Mouse (Mus musculus): ENCODE data around the gene Cdk9. TPM values are rescaled to one million over a fixed set of nuclear protein-coding genes. Genes with fewer than 3 reads are reported as not detected.

The Cdk9 gene
- polyA plus RNA-seq, 1 experiment from 2014 or later: 79.2 TPM

DNA sequence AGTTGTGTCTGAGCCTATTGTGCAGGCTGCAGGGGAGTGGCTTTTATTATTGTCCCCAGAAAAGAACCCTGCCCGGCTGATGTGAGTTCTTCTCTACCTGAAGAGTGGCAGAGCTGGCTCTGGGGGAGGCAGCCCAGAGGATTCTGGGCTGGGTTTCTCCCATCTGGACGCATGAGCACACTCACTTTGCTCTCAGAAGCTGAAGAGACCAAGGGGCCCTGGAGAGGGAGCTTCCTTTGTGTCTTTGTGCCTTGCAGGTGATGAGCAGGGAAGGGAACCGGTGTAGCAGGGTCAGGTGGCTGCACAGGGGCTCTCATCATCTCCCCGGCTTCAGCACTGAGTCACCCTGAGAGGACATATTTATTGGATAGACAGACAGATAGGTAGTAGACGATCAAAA, 50.6 kb downstream of the Cdk9 start:
- Histone ChIP-seq H3K27me3 (ENCODE audit: control insufficient read depth, insufficient read depth, low read length) (no peaks in the 10 kb centered on the region), H3K4me3 (ENCODE audit: low read depth, low read length) (no peak overlapping the region), H3K4me2 (ENCODE audit: low read depth, low read length, severe bottlenecking) (no peak overlapping the region), H3K36me3 (ENCODE audit: control insufficient read depth, insufficient read depth, low read length) (no peaks in the 10 kb centered on the region), H3K27ac (ENCODE audit: low read depth, low read length) (no peak overlapping the region), H3K4me1 (replicated peaks; ENCODE audit: control insufficient read depth, insufficient read depth, low read length) (no peaks in the 10 kb centered on the region), H3K9me3 (ENCODE audit: control insufficient read depth, low read length) (no peaks in the 10 kb centered on the region), H3K9ac (ENCODE audit: low read length) (no peak overlapping the region)
- ATAC-seq (replicated peaks; ENCODE audit: low FRiP score): no peak
- no peak for DNase-seq (ENCODE audit: low spot score)
- 60% methylated on average over 5 of the region's 5 CpGs for WGBS

DNA sequence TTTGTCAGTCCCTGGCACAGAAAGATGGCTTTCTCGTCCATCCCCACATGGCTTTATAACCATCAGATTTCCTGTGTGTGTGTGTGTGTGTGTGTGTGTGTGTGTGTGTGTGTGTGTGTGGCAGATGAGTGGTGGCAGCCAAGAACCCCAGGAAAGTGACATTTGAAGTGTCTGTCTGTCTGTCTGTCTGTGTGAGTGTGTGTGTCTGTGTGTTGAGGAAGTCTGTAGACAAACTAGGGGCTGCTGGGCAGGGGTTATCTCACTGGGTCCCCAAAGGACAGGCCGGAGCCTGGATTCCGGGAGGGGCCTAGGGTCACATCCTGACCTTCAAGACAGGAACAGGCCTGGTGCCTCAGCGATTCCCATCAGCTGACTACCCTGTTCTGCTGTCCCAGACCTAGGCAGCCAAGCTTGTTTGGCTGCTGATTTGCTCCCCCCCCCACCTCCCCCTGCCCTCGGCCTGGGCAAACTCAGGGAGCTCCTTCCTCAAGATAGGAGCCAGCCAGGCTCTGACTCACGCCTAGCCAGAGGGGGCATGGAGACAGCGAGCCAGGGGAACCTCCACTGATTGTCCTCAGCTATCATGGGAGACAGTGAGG, 51.3 kb downstream of the Cdk9 start:
- WGBS: 69% methylated on average over 7 of the region's 7 CpGs

GRCm38 (mm10) chr2:32658873-32659272, 54.0 kb downstream of the Cdk9 start:
- no peak overlapping the region for H3K27ac ChIP-seq (ENCODE audit: low read depth, low read length)
- DNase-seq (ENCODE audit: low spot score) (no peak), ATAC-seq (replicated peaks; ENCODE audit: low FRiP score) (no peak)
- H3K4me1 ChIP-seq (replicated peaks; ENCODE audit: control insufficient read depth, insufficient read depth, low read length): no peaks in the 10 kb centered on the region
- 89% methylated on average over 2 of the region's 2 CpGs for WGBS
- H3K4me3 ChIP-seq (ENCODE audit: low read depth, low read length): no peak overlapping the region
- no peaks in the 10 kb centered on the region for H3K9me3 ChIP-seq (ENCODE audit: control insufficient read depth, low read length)
- H3K9ac ChIP-seq (ENCODE audit: low read length): no peak overlapping the region
- no peaks in the 10 kb centered on the region for H3K36me3 ChIP-seq (ENCODE audit: control insufficient read depth, insufficient read depth, low read length)
- no peak overlapping the region for H3K4me2 ChIP-seq (ENCODE audit: low read depth, low read length, severe bottlenecking)
- H3K27me3 ChIP-seq (ENCODE audit: control insufficient read depth, insufficient read depth, low read length): no peaks in the 10 kb centered on the region

More for the DNA sequence above, 51.3 kb downstream of the Cdk9 start:
- Histone ChIP-seq H3K4me2 (ENCODE audit: low read depth, low read length, severe bottlenecking) (no peak overlapping the region), H3K4me3 (ENCODE audit: low read depth, low read length) (no peak overlapping the region), H3K4me1 (replicated peaks; ENCODE audit: control insufficient read depth, insufficient read depth, low read length) (no peaks in the 10 kb centered on the region), H3K9me3 (ENCODE audit: control insufficient read depth, low read length) (no peaks in the 10 kb centered on the region), H3K27ac (ENCODE audit: low read depth, low read length) (no peak overlapping the region), H3K36me3 (ENCODE audit: control insufficient read depth, insufficient read depth, low read length) (no peaks in the 10 kb centered on the region), H3K27me3 (ENCODE audit: control insufficient read depth, insufficient read depth, low read length) (no peaks in the 10 kb centered on the region), H3K9ac (ENCODE audit: low read length) (no peak overlapping the region)
- no peak for DNase-seq (ENCODE audit: low spot score)
- ATAC-seq (replicated peaks; ENCODE audit: low FRiP score): no peak

DNA sequence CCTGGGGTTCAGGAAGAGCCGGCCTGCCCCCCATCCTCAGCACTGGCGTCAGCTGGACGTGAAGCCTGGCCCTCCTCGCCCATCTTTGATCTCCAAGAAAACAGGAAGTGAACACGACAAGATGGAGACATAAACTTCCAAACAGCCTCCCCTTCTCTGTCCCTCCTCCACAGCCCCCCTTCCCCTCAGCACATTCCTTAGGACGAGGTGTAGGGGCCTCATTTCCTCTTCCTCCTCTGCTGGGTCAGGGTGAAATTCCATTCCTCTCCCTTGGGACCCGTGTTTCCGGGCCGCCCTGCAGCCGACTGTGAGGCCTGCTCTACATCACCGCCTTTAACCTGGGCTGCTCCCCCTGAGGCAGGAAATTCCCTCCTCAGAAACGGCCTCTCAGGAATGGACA, 57.0 kb downstream of the Cdk9 start:
- Histone ChIP-seq H3K4me1 (replicated peaks; ENCODE audit: control insufficient read depth, insufficient read depth, low read length) (no peaks in the 10 kb centered on the region), H3K9ac (ENCODE audit: low read length) (no peak overlapping the region), H3K36me3 (ENCODE audit: control insufficient read depth, insufficient read depth, low read length) (no peaks in the 10 kb centered on the region), H3K4me2 (ENCODE audit: low read depth, low read length, severe bottlenecking) (no peak overlapping the region), H3K9me3 (ENCODE audit: control insufficient read depth, low read length) (no peaks in the 10 kb centered on the region), H3K4me3 (ENCODE audit: low read depth, low read length) (no peak overlapping the region), H3K27me3 (ENCODE audit: control insufficient read depth, insufficient read depth, low read length) (no peaks in the 10 kb centered on the region), H3K27ac (ENCODE audit: low read depth, low read length) (no peak overlapping the region)
- ATAC-seq (replicated peaks; ENCODE audit: low FRiP score) (no peak), DNase-seq (ENCODE audit: low spot score) (no peak)
- 68% methylated on average over 12 of the region's 12 CpGs for WGBS

MicroRNA genes within 50 kb of the gene (microRNA counts, 519-probe panel; counts per million panel counts)
- microRNA mmu-miR-2861: 31.2 counts per million

Small RNA genes lying within 50 kb of the gene (microRNA-seq; reads per million reads assigned to microRNA genes)
- not detected for gene Gm47291 (ENCODE audit: insufficient number of aligned reads)
- not detected for gene Mir2861 (ENCODE audit: insufficient number of aligned reads)
- gene Mir3960 (ENCODE audit: insufficient number of aligned reads): not detected
- gene Mir8093 (ENCODE audit: insufficient number of aligned reads): not detected

Other genes with a start within 250 kb of the Cdk9 start
- gene Fam102a, start 177.7 kb downstream of the Cdk9 start, polyA plus RNA-seq (2014; fragmentation: Nextera tagmentation; extraction: Ambion mirVana): 10.4 and 10.6 TPM in 2 replicates
- gene Dpm2, start 142.2 kb downstream of the Cdk9 start, polyA plus RNA-seq (2014; fragmentation: Nextera tagmentation; extraction: Ambion mirVana): 98.9 and 102 TPM in 2 replicates
- 1.8 and 2.3 TPM in 2 replicates for gene Pip5kl1, start 138.3 kb downstream of the Cdk9 start, polyA plus RNA-seq (2014; fragmentation: Nextera tagmentation; extraction: Ambion mirVana)
- gene 9430097D07Rik, start 137.4 kb downstream of the Cdk9 start, polyA plus RNA-seq (2014; fragmentation: Nextera tagmentation; extraction: Ambion mirVana): 0.35 TPM in 1 of 2 replicates, not detected in the other
- gene St6galnac4, start 126.0 kb downstream of the Cdk9 start, polyA plus RNA-seq (2014; fragmentation: Nextera tagmentation; extraction: Ambion mirVana): 15.4 and 16.7 TPM in 2 replicates
- gene St6galnac6, start 113.4 kb downstream of the Cdk9 start, polyA plus RNA-seq (2014; fragmentation: Nextera tagmentation; extraction: Ambion mirVana): 4.7 and 5.1 TPM in 2 replicates
- gene Ak1, start 91.3 kb downstream of the Cdk9 start, polyA plus RNA-seq (2014; fragmentation: Nextera tagmentation; extraction: Ambion mirVana): 18.9 and 20.6 TPM in 2 replicates
- 25.5 and 25.9 TPM in 2 replicates for gene Eng, start 66.5 kb downstream of the Cdk9 start, polyA plus RNA-seq (2014; fragmentation: Nextera tagmentation; extraction: Ambion mirVana)
- gene Fpgs, start 8.9 kb downstream of the Cdk9 start, polyA plus RNA-seq (2014; fragmentation: Nextera tagmentation; extraction: Ambion mirVana): 21.9 and 22.3 TPM in 2 replicates
- gene Sh2d3c, start 8.0 kb upstream of the Cdk9 start, polyA plus RNA-seq (2014; fragmentation: Nextera tagmentation; extraction: Ambion mirVana): 33.2 and 33.7 TPM in 2 replicates
- 2.1 and 2.3 TPM in 2 replicates for gene 6330409D20Rik, start 27.9 kb upstream of the Cdk9 start, polyA plus RNA-seq (2014; fragmentation: Nextera tagmentation; extraction: Ambion mirVana)
- gene Tor2a, start 44.2 kb upstream of the Cdk9 start, polyA plus RNA-seq (2014; fragmentation: Nextera tagmentation; extraction: Ambion mirVana): 56.8 and 68.3 TPM in 2 replicates
- gene Ttc16, start 62.6 kb upstream of the Cdk9 start, polyA plus RNA-seq (2014; fragmentation: Nextera tagmentation; extraction: Ambion mirVana): 0.80 and 0.84 TPM in 2 replicates
- 3.3 and 4.6 TPM in 2 replicates for gene Ptrh1, start 62.7 kb upstream of the Cdk9 start, polyA plus RNA-seq (2014; fragmentation: Nextera tagmentation; extraction: Ambion mirVana)
- 0.33 and 0.87 TPM in 2 replicates for gene Cfap157, start 71.4 kb upstream of the Cdk9 start, polyA plus RNA-seq (2014; fragmentation: Nextera tagmentation; extraction: Ambion mirVana)
- gene Stxbp1, start 134.2 kb upstream of the Cdk9 start, polyA plus RNA-seq (2014; fragmentation: Nextera tagmentation; extraction: Ambion mirVana): 44.0 and 44.6 TPM in 2 replicates
- 13.8 and 15.4 TPM in 2 replicates for gene Fam129b, start 163.0 kb upstream of the Cdk9 start, polyA plus RNA-seq (2014; fragmentation: Nextera tagmentation; extraction: Ambion mirVana)
- 134 and 151 TPM in 2 replicates for gene Rpl12, start 248.5 kb upstream of the Cdk9 start, polyA plus RNA-seq (2014; fragmentation: Nextera tagmentation; extraction: Ambion mirVana)
- gene Lrsam1, start 248.5 kb upstream of the Cdk9 start, polyA plus RNA-seq (2014; fragmentation: Nextera tagmentation; extraction: Ambion mirVana): 10.7 and 13.0 TPM in 2 replicates

Data from forebrain, embryonic 11.5 days (tissue).